Mouse (Mus musculus) erythroblast, embryonic 14.5 days (primary cell): ENCODE measurements at regions not wholly inside any gene's neighbourhood (a gene's known extent, or its start where the extent isn't known, plus 50 kb on each side); places are given as distances from the start of the nearest gene placed in this dataset.

Source experiments
- H3K27me3 ChIP-seq: 2 replicates; pipeline ENCODE4 v1.6.1; 2012; ENCODE audit warnings: inconsistent platforms; ENCODE audit not compliant: control insufficient read depth
- H3K36me3 ChIP-seq: 2 replicates; pipeline ENCODE4 v1.6.1; 2012; ENCODE audit warnings: mild to moderate bottlenecking, inconsistent platforms; ENCODE audit not compliant: control insufficient read depth
- H3K4me1 ChIP-seq: 2 replicates; pipeline ENCODE4 v1.6.1; 2012; ENCODE audit warnings: inconsistent platforms; ENCODE audit not compliant: control insufficient read depth
- H3K4me3 ChIP-seq: replicated peaks from 2 replicates; pipeline ENCODE3; 2012; ENCODE audit warnings: moderate library complexity, mild to moderate bottlenecking, inconsistent platforms
- H3K9me3 ChIP-seq: 2 replicates; pipeline ENCODE4 v1.6.1; 2012; ENCODE audit warnings: low read length, inconsistent platforms, mixed read lengths; ENCODE audit not compliant: control insufficient read depth
- GATA1 ChIP-seq: IDR thresholded peaks from 2 replicates; pipeline ENCODE4 v1.6.1; 2012; ENCODE audit warnings: low read length, inconsistent platforms, mixed read lengths
- TAL1 ChIP-seq: IDR thresholded peaks from 3 replicates; pipeline ENCODE4 v1.6.1; 2012; ENCODE audit warnings: low read length, inconsistent platforms, mixed read lengths

- peaks cover 12% of the 10 kb centered on the region for H3K9me3 ChIP-seq
- no peak overlapping the region for H3K4me3 ChIP-seq
- no peaks in the 10 kb centered on the region for H3K4me1 ChIP-seq
- no peak for TF ChIP-seq TAL1
- no peak for TF ChIP-seq GATA1
- H3K27me3 ChIP-seq = no peaks in the 10 kb centered on the region
- no peaks in the 10 kb centered on the region for H3K36me3 ChIP-seq
Observed at GRCm38 (mm10) chr6:117405589-117406311, 237.4 kb downstream of the Cxcl12 start.

GRCm38 (mm10) chr6:117406312-117406595 is 237.9 kb downstream of the Cxcl12 start:
- Histone ChIP-seq H3K27me3 (no peaks in the 10 kb centered on the region), H3K9me3 (peaks cover 10% of the 10 kb centered on the region; the same call in 1 of the 2 replicates), H3K36me3 (no peaks in the 10 kb centered on the region), H3K4me3 (no peak overlapping the region), H3K4me1 (no peaks in the 10 kb centered on the region)
- TF ChIP-seq GATA1 = no peak
- no peak for TF ChIP-seq TAL1

DNA sequence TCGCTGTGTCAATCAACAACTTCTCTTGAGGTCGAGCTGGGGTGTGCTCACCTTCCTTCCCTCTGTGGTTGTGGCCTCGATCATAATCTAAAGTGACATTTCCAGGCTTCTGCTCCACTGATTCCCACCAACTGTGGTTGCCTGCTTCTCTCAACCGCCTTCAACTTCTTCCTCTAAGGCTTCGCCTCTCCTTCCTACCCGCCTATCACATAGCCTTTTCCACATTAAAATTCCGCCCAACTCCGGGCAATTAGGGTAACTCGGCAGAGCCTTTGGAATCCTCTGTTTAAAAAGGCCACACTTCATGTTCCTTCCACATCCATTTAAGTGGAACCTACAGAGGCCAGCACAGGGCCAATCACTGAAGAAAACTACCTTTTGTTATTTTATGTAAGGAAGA is 238.4 kb downstream of the Cxcl12 start:
- peaks cover 7% of the 10 kb centered on the region; the same call in 1 of the 2 replicates for H3K9me3 ChIP-seq
- H3K4me3 ChIP-seq = no peak overlapping the region
- H3K4me1 ChIP-seq = no peaks in the 10 kb centered on the region
- no peaks in the 10 kb centered on the region for H3K27me3 ChIP-seq
- TF ChIP-seq GATA1 (no peak), TAL1 (no peak)
- no peaks in the 10 kb centered on the region for H3K36me3 ChIP-seq

DNA sequence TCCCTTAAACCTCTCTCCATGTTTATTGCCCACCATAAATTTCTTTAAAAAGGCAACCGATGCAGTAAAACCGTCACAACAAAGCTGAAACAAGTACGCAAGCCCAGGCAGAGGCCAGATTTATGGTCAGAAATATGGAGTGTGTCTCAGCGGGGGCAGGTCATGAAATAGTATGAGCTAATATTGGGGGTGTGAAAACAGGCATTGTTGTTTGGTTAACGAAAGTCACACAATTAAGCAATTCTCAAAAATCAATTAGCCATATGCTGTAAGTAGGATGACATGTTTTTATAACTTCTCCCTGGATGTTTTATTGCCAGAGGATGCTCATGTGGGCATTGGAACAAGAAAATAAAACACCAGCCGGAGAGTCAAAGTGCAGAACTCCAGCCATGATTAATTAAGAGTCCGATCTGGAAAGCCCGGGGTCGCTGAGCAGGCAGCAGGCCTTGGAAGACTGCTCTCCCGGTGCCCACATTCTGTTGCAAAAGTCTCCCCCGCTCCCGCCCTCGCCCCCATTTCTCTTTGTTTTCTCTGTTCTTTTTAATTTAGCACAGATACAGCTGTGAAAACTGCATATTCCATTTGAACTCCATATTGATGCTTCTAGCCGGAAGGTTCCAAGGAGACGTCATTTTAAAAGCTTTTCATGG is 239.0 kb downstream of the Cxcl12 start:
- Histone ChIP-seq H3K9me3 (peaks cover 7% of the 10 kb centered on the region; the same call in 1 of the 2 replicates), H3K27me3 (no peaks in the 10 kb centered on the region), H3K4me1 (no peaks in the 10 kb centered on the region), H3K36me3 (no peaks in the 10 kb centered on the region), H3K4me3 (no peak overlapping the region)
- TF ChIP-seq TAL1 (no peak), GATA1 (no peak)

- Histone ChIP-seq H3K4me3 (no peak overlapping the region), H3K9me3 (peaks cover 7% of the 10 kb centered on the region; the same call in 1 of the 2 replicates), H3K36me3 (no peaks in the 10 kb centered on the region), H3K27me3 (no peaks in the 10 kb centered on the region), H3K4me1 (no peaks in the 10 kb centered on the region)
- no peak for TF ChIP-seq GATA1
Observed at GRCm38 (mm10) chr6:117407953-117408352, 239.6 kb downstream of the Cxcl12 start.

- H3K4me1 ChIP-seq = no peaks in the 10 kb centered on the region
- TF ChIP-seq TAL1 = no peak
- TF ChIP-seq GATA1 = no peak
- H3K4me3 ChIP-seq = no peak overlapping the region
- peaks cover 7% of the 10 kb centered on the region; the same call in 1 of the 2 replicates for H3K9me3 ChIP-seq
- no peaks in the 10 kb centered on the region for H3K27me3 ChIP-seq
- no peaks in the 10 kb centered on the region for H3K36me3 ChIP-seq
Observed at GRCm38 (mm10) chr6:117408971-117409783, 240.8 kb downstream of the Cxcl12 start.

DNA sequence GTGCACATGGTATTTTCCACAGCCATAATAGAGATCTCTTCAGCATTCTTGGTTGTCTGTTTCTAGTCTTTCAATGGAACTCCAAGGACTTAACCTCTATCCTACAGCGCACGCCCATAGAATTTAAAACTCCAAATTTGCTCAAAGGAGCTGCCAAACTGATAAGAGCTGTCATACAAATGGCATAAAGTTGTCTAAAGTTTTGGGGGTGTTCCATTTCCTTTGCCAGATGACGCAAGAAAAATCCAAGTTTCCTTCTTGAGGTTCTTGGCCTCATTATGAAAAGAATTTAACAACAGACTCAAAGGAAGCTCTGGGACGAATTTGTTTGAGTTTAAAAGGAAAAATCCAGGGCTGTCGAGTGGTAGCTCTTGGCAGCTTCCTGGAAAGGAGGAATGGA is 246.6 kb downstream of the Cxcl12 start:
- Histone ChIP-seq H3K4me3 (no peak overlapping the region), H3K4me1 (no peaks in the 10 kb centered on the region), H3K9me3 (no peaks in the 10 kb centered on the region), H3K27me3 (no peaks in the 10 kb centered on the region), H3K36me3 (no peaks in the 10 kb centered on the region)
- TF ChIP-seq TAL1 (no peak), GATA1 (no peak)

GRCm38 (mm10) chr6:117415901-117416300 is 247.6 kb downstream of the Cxcl12 start:
- TF ChIP-seq GATA1 = no peak
- TF ChIP-seq TAL1 = no peak
- no peaks in the 10 kb centered on the region for H3K4me1 ChIP-seq
- no peaks in the 10 kb centered on the region for H3K36me3 ChIP-seq
- H3K4me3 ChIP-seq = no peak overlapping the region
- no peaks in the 10 kb centered on the region for H3K27me3 ChIP-seq
- H3K9me3 ChIP-seq = no peaks in the 10 kb centered on the region

GRCm38 (mm10) chr6:117416461-117416860 is 248.1 kb downstream of the Cxcl12 start:
- Histone ChIP-seq H3K36me3 (no peaks in the 10 kb centered on the region), H3K4me3 (no peak overlapping the region), H3K4me1 (no peaks in the 10 kb centered on the region), H3K9me3 (no peaks in the 10 kb centered on the region), H3K27me3 (no peaks in the 10 kb centered on the region)
- TF ChIP-seq TAL1 = no peak
- no peak for TF ChIP-seq GATA1
